Mouse (Mus musculus) macrophage (primary cell): ENCODE measurements around the gene Kank2. TPM values are rescaled to one million over a fixed set of nuclear protein-coding genes. Genes with fewer than 3 reads are reported as not detected.
"Not testable (repeated sequence)": the region's sequence is repeated elsewhere in the genome, so short reads cannot be mapped to it uniquely, and the experiment has no call there.

ENCODE experiments used
- H3K27ac ChIP-seq: fragments of 350-480 bp; formaldehyde crosslinking; 2 replicates; pipeline ENCODE4 v1.9.0; 2021
- H3K36me3 ChIP-seq: fragments of 350-480 bp; formaldehyde crosslinking; 2 replicates; pipeline ENCODE4 v1.9.0; 2021; ENCODE audit errors: inconsistent target
- H3K4me3 ChIP-seq: fragments of 350-480 bp; formaldehyde crosslinking; 2 replicates; pipeline ENCODE4 v1.9.0; 2021; ENCODE audit errors: inconsistent target
- H3K79me2 ChIP-seq: fragments of 350-480 bp; formaldehyde crosslinking; 2 replicates; pipeline ENCODE4 v1.9.0; 2021; ENCODE audit errors: inconsistent target
- WGBS: methylation state at CpG from one replicate; pipeline ENCODE4 v1.1.7; 2026; ENCODE audit warnings: inconsistent platforms; ENCODE audit not compliant: missing documents; 5-methylcytosine and 5-hydroxymethylcytosine counted together
- polyA plus RNA-seq: library from polyadenylated mRNA; stranded (reverse); fragments of 250-400 nt; gene quantifications from 3 replicates; pipeline ENCODE4 v1.2.4, GENCODE M21; 2018; ENCODE audit warnings: inconsistent platforms

The Kank2 gene
- polyA plus RNA-seq, 1 experiment from 2014 or later: 5.6 TPM

DNA sequence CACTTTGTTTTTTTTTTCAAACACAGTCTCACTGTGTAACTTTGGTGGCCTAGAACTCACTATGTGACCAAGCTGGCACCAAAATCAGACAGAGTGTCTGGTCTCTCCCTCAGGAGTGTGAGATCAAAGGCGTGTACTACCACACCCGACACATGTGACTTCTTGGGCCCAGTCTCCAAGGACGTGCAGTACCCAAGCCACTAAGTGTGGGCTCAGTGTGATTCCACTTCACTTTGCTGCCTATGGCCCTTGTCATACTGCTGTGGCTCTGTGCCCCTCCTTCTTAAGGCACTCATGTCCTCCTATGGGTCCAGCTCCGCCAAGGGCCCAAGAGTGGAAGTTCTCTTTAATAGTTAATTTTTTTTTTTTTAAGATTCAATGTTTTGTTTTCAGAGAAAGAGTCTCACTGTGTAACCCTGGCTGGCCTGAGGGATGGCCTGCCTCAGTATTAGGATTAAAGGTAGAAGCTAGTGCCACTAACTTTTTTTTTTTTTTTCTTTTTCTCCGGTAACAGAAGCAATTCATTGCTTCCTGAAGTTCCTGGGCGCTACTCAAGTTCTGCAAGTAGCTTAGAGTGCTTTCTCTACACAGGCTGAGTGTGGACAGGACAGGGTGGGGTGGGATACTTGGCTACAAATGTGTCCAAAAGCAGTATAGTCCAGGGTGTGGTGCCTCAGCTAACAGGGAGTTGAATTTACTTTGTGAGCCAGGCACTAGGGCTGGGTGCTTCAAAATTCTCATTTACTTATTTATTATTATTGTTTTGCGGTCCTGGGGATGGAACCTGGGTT lies 13.8 kb downstream of the Kank2 start:
- WGBS: 96% methylated on average over 6 of the region's 7 CpGs
- no peaks in the 10 kb centered on the region for H3K36me3 ChIP-seq
- H3K4me3 ChIP-seq: no peak overlapping the region
- no peak overlapping the region for H3K27ac ChIP-seq
- no peaks in the 10 kb centered on the region for H3K79me2 ChIP-seq

DNA sequence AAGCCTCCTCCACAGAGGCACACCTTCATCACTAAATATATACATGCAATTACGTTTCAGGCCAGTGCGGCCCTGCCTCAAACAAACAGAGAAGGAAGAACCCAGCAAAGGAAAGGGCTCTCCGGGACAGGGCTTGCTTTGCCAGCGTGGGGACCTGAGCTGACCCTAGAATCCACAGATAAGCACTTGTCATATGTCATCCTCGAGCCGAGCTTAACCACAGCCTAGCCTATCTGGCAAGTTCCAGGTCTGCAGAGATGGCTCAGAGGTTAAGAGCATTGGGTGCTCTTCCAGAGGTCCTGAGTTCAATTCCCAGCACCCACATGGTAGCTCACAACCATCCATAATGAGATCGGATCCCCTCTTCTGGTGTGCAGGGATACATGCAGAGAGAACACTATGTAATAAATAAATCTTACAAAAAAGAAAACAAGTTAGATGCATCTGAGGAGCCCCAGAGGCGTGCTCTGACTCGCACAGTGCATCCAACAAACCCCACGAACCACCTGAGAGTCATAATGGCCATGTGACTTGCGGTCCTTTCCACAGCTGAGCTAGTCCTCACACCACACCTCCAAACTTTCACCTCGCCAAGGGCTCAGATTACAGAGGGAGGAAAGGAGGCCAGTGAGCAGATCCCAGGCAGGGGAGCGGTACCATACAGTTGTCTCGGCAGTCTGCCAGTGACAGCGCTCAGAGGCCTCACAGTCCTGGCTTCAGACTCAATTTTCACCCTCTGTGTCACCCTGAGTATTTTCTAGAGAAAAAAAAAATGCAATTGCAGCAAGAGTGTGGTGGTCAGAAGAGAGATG lies 16.7 kb downstream of the Kank2 start:
- Histone ChIP-seq H3K27ac (no peak overlapping the region), H3K79me2 (no peaks in the 10 kb centered on the region), H3K4me3 (no peak overlapping the region), H3K36me3 (no peaks in the 10 kb centered on the region)
- 93% methylated on average over 15 of the region's 15 CpGs for WGBS

DNA sequence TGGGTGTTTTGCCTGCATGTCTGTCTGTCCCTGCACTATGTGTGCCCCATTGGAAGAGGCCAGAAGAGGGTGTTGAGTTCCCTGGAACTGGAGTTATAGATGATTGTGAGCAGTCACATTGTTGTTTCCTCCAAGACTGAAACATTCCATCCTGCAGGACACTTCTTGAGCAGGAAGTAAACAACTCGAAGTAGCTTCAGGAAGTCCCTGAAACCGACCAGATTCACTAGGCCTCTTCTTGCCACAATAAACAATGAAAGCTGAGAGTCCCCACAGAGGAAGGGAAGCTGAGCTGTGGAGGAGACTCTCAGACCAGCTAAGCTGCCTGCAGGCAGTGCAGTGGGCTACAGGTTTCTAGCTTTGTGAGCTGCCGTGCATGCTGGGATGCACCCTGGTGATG lies 20.8 kb downstream of the Kank2 start:
- H3K79me2 ChIP-seq: no peaks in the 10 kb centered on the region
- 89% methylated on average over 3 of the region's 3 CpGs for WGBS
- no peaks in the 10 kb centered on the region for H3K36me3 ChIP-seq
- no peak overlapping the region for H3K27ac ChIP-seq
- H3K4me3 ChIP-seq: no peak overlapping the region

DNA sequence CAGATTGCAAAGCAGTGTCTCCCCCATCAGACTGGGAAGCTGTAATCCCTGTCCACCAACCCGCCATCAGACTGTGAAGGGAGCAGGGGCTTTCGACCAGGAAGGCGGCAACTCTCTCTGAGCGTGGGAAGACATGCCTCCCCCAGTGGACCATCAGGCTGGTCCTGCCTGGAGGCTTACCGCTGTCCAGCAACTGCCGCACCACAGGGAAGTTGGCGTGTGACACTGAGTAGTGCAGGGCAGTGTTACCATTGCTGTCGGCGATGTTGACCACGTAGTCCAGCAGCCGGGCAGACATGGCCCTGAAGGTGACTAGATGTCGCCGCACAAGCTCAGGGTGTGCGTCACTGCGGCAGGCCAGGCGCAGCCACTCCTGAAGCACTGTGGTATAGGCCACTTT lies 24.2 kb downstream of the Kank2 start:
- Histone ChIP-seq H3K27ac (no peak overlapping the region), H3K36me3 (no peaks in the 10 kb centered on the region), H3K79me2 (no peaks in the 10 kb centered on the region), H3K4me3 (no peak overlapping the region)
- WGBS: 95% methylated on average over 16 of the region's 16 CpGs

DNA sequence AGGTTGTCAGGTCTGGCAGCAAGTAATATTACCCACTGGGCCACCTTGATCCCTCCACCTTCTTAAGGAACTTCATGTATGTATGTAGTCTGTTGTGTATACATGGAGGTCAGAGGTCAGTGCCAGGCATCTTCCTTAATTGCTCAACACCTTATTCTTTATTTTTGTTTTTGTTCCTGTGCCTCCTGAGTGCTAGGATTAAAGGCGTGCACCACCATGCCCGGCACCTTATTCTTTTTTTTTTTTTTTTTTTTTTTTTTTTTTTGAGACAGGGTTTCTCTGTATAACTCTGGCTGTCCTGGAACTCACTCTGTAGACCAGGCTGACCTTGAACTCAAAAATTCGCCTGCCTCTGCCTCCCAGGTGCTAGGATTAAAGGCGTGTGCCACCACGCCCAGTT lies 25.1 kb downstream of the Kank2 start:
- WGBS: 90% methylated on average over 3 of the region's 5 CpGs
- not testable (repeated sequence) for H3K4me3 ChIP-seq, H3K79me2 ChIP-seq, H3K36me3 ChIP-seq, H3K27ac ChIP-seq

DNA sequence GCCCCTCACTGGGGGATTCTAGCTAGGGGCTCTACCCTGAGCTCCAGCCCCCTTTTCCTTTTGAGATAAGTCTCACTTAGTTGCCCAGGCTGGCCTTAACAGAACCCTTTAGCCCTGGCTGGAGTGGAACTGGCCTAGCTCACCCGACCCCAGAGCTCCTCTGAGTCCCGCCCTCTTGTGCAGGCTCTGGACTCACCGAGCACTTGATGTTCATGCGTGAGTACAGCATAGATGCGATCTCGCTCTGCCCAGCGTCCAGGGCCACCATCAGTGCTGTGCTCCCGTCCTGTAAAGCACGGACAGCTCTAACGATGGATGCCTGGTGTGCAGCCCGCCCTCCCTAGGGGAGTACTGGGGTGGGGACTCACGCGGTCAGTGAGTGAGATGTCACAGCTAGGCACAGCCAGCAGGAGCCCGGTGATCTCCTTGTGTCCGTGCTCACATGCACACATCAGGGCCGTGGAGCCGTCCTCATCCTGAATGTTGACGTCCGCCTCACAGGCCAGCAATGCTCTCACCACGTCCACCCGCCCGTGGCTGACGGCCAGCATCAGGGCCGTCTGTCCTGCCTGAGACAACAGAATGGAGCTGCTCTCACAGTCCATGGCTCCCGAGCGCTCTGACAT lies 28.9 kb downstream of the Kank2 start:
- no peaks in the 10 kb centered on the region for H3K36me3 ChIP-seq
- WGBS: 95% methylated on average over 26 of the region's 26 CpGs
- H3K4me3 ChIP-seq: no peak overlapping the region
- no peaks in the 10 kb centered on the region for H3K79me2 ChIP-seq
- no peak overlapping the region for H3K27ac ChIP-seq

DNA sequence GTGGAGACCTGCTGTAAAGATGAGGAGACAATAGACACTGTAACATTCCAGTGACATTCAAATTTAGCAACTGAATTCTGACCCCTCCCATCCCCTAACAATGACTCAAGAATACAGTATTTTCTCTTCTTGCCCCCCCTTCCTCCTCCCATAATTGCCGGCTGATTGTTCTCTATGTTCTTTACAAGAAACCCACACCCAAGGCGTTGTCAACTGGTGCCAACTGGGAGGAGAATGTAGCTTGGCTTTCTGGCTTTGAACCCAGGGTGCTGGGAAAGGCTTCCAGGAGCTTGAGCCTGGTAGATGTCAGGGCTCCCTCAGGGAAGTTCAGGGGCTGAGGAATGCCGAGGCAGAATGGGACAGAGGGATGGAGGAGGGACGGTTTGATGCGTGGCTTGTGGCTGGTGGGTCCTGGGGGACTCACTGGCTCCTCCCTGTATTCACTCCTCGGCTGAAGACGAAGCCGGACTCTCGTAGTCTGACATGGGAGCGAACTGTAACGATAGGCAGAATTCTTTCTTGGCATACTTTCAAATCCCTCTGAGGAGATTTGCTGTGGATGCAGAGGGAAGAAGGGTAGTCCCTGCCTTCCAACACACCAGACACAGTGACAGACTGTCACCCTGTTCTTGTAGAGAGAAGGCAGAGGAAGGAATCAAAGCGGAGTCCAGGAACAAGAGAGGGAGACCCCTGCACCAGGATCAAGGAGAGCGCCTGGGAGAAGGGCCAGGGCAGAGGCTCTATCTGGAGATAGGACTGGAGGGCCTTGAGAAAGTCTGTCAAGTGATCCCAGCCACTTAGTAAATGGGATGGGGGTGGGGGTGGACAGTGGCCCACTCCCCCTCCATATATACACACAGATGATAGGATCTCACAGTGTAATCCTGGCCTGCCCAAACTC lies 29.8 kb downstream of the Kank2 start:
- no peak overlapping the region for H3K27ac ChIP-seq
- no peak overlapping the region for H3K4me3 ChIP-seq
- no peaks in the 10 kb centered on the region for H3K36me3 ChIP-seq
- 93% methylated on average over 13 of the region's 13 CpGs for WGBS
- H3K79me2 ChIP-seq: no peaks in the 10 kb centered on the region

DNA sequence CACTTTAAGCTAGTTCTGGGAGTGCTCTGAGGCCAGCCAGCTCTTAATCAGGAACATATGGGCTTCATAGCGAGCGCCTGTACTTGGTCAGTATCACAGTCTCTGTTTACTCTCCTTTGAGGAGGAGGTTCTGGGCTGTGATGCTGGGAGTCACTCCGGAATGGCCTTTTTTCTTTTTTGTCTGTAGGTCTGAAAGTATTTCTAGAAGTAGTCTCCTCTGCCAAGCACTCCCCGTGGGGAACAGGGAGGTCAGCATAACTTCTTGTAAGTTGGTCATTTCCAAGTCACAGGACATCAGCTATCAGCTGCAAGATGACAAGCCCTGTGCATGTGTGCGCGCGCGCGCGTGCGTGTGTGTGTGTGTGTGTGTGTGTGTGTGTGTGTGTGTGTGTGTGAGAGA lies 30.6 kb downstream of the Kank2 start:
- no peaks in the 10 kb centered on the region for H3K36me3 ChIP-seq
- H3K79me2 ChIP-seq: no peaks in the 10 kb centered on the region
- 94% methylated on average over 11 of the region's 11 CpGs for WGBS
- H3K4me3 ChIP-seq: no peak overlapping the region
- H3K27ac ChIP-seq: no peak overlapping the region

DNA sequence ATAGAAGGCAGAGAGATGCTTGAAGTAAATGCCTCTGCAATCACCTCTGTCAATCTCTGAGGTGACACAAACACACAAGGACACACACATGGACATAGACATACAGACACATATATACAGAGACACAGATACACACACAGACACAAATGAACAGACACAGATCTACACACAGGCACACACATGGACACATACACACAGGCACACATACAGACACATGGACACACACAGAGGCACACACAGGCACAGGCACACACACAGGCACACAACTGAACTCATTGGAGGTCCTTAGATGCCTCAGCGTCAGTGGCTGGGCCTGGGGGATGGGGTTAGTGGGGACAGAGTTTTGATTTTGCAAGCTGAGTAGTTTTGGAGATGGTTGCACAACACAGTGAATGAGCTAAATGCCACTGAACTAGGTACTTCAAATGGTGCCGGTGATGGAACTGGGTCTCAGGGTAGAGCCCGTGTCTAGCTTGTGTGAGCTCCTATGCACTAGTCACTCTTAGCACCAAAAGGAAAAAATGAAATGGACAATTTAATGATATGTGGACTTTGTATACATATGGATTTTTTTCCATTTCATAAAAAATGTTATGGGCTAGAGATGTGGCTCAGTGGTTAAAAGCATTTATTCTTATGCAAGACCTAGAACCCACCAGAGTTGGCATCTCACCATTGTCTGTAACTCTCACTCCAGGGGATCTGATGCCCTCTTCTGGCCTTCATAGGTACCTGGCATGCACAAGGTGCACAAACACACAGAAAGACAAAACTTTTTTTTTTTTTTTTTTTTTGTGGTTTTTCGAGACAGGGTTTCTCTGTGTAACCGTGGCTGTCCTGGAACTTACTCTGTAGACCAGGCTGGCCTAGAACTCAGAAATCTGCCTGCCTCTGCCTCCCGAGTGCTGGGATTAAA lies 34.2 kb downstream of the Kank2 start:
- WGBS: 51% methylated on average over 5 of the region's 6 CpGs
- H3K36me3 ChIP-seq: no peaks in the 10 kb centered on the region
- H3K4me3 ChIP-seq: no peak overlapping the region
- H3K79me2 ChIP-seq: no peaks in the 10 kb centered on the region
- H3K27ac ChIP-seq: no peak overlapping the region

DNA sequence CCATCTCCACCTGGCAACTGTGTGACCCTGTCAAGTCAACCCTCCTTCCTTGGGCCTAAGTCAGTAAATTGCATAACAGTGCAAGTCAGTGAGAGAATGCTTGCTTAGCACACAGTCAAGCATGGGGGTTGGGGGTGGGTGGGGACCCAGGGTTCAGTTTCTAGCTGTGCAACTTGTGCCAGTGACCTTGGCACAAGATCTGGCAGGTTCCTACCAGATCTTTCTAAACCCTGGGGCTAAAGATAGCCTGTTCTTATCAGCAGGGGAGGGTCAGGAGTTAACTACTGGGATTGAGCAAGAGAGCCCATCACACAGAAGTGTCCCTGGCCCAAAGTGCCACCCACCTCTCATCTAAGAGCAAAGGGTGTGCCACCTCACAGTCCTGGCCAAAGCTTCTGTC lies 36.4 kb downstream of the Kank2 start:
- no peaks in the 10 kb centered on the region for H3K79me2 ChIP-seq
- no peak overlapping the region for H3K27ac ChIP-seq
- H3K4me3 ChIP-seq: no peak overlapping the region
- H3K36me3 ChIP-seq: no peaks in the 10 kb centered on the region

DNA sequence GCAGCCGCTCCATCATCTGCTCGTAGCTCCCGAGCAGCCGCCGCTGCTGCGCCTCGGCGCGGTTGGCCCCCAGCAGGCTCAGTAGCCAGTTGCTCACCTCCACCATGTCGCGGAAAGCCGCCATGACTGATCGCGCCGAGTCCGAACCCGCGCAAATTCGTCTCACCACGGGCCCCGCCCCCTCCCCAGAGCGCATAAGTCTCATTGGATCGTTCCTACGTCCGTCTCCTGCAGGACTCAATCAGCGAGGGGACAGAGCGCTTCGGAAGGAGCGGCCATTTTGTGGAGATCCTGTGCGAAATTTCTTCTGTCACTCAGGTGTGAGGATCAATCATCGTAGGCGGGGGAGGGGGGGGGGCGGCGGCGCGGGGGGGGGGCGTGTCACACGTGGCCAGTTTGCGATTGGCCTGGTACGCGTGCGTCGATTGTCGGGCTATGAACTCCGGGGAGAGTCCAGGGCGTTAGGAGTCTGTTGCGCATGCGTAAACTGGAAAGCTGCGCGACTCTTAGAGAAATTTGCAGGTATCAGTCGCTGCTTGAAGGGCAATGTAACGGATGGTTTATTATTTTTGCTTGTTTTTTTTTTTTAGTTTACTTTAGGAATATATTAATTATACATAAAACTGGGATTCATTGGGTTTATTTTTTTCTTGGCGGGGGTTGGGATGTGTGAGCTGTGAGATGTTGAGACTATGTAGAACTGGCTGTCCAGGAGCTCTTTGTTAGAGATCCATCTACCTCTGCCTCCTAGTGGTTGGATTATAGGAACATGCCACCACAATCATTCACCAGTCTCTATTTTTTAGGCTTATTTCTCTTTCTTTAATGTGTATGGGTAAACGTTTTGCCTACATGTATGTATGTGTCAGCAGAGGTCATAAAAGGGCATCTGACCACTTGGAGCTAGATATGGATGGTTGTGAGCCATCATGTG lies 38.1 kb downstream of the Kank2 start, which contains the start of gene Spc24:
Spc24 (minus strand) TSS at position 149 of the 934 bp plus-strand sequence.
- WGBS: under 1% methylated on average over 50 of the region's 54 CpGs
- H3K79me2 ChIP-seq: no peaks in the 10 kb centered on the region
- H3K36me3 ChIP-seq: no peaks in the 10 kb centered on the region
- H3K27ac ChIP-seq: peak within 1 kb of the TSS; percentile 12; the same call in 1 of the 2 replicates
- H3K4me3 ChIP-seq: peak within 1 kb of the TSS; percentile 59

DNA sequence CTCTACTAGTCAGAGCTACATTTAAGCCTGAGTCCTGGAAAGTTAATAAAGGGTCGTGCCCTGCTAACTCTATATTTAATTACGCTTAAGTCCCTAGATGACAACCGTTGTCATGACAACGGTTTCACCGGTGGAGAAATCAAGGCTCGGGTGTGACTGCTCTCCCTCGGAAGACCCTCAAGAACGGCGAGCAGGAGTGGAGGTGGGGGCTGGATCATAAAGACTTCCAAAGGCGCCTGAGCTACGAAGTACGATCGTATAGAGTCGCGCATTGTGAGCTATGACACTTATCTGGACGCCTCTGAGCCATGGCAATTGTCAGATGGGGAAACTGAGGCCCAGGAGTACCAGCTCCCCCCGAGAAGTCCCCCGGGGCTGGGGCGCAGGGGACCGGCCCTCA lies 38.8 kb downstream of the Kank2 start:
- Histone ChIP-seq H3K4me3 (peak overlapping the region; percentile 59), H3K79me2 (no peaks in the 10 kb centered on the region), H3K27ac (no peak overlapping the region), H3K36me3 (no peaks in the 10 kb centered on the region)
- WGBS: 2% methylated on average over 20 of the region's 20 CpGs
